Mouse (Mus musculus) forebrain, embryonic 14.5 days (tissue): ENCODE results near the gene Timm23. TPM values are rescaled to one million over a fixed set of nuclear protein-coding genes. Genes with fewer than 3 reads are reported as not detected.

ENCODE experiments used
- ATAC-seq: fragments of 200-750 bp; cut with Nextera tagmentation; 2 replicates; pipeline ENCODE4 v1.8.0; 2017; ENCODE audit warnings: mild to moderate bottlenecking, moderate library complexity
- DNase-seq: peaks from one replicate; pipeline ENCODE4 v3.0.0-alpha.2; 2015; ENCODE audit warnings: low spot score
- H3K27ac ChIP-seq: fragments of 300-500 bp; sonication (generic); 2 replicates; pipeline ENCODE4 v1.5.1; 2014; ENCODE audit warnings: low read depth, mild to moderate bottlenecking, control low read depth, low read length, moderate library complexity
- H3K27me3 ChIP-seq: fragments of 300-500 bp; sonication (generic); replicated peaks from 2 replicates; pipeline ENCODE4 v1.6.1; 2014; ENCODE audit warnings: low read length, control low read depth, mixed read lengths; ENCODE audit not compliant: control insufficient read depth, insufficient read depth
- H3K36me3 ChIP-seq: fragments of 300-500 bp; sonication (generic); 2 replicates; pipeline ENCODE4 v1.6.1; 2014; ENCODE audit warnings: low read length, control low read depth; ENCODE audit not compliant: control insufficient read depth, insufficient read depth
- H3K4me1 ChIP-seq: fragments of 300-500 bp; sonication (generic); 2 replicates; pipeline ENCODE4 v1.6.1; 2014; ENCODE audit warnings: antibody characterized with exemption, low read length, control low read depth; ENCODE audit not compliant: control insufficient read depth, insufficient read depth
- H3K4me2 ChIP-seq: fragments of 300-500 bp; sonication (generic); 2 replicates; pipeline ENCODE4 v1.6.1; 2014; ENCODE audit warnings: mild to moderate bottlenecking, control low read depth, low read length
- H3K4me3 ChIP-seq: fragments of 300-500 bp; sonication (generic); 2 replicates; pipeline ENCODE4 v1.5.1; 2014; ENCODE audit warnings: low read depth, low read length, control low read depth
- H3K9ac ChIP-seq: fragments of 300-500 bp; sonication (generic); 2 replicates; pipeline ENCODE4 v1.6.1; 2014; ENCODE audit warnings: mild to moderate bottlenecking, low read length, control low read depth, moderate library complexity
- H3K9me3 ChIP-seq: fragments of 300-500 bp; sonication (generic); replicated peaks from 2 replicates; pipeline ENCODE4 v1.6.1; 2016; ENCODE audit warnings: low read length, control low read depth, mixed read lengths; ENCODE audit not compliant: control insufficient read depth
- WGBS: fragments of 180-500 bp; shearing (Covaris S2); extraction: QIAGEN DNeasy Blood & Tissue Kit; methylation state at CpG from one replicate; pipeline ENCODE4 v1.1.7; 2014; 5-methylcytosine and 5-hydroxymethylcytosine counted together
- polyA plus RNA-seq: library from polyadenylated mRNA; unstranded; fragments of >200 nt; fragmentation: Nextera tagmentation; extraction: Ambion mirVana; gene quantifications from 2 replicates; pipeline ENCODE4 v1.2.1, GENCODE M21; 2014

Gene Timm23
- polyA plus RNA-seq, 1 experiment from 2014 or later = 290 TPM

GRCm38 (mm10) chr14:32168653-32169231 lies 33.0 kb downstream of the Timm23 start:
- Histone ChIP-seq H3K27me3 (no peaks in the 10 kb centered on the region), H3K36me3 (peaks cover 12% of the 10 kb centered on the region), H3K27ac (no peak overlapping the region), H3K4me3 (no peak overlapping the region), H3K9ac (no peak overlapping the region), H3K4me1 (peaks cover 6% of the 10 kb centered on the region), H3K4me2 (no peak overlapping the region), H3K9me3 (no peaks in the 10 kb centered on the region)
- DNase-seq = no peak
- WGBS = 67% methylated on average over 3 of the region's 3 CpGs
- no peak for ATAC-seq

DNA sequence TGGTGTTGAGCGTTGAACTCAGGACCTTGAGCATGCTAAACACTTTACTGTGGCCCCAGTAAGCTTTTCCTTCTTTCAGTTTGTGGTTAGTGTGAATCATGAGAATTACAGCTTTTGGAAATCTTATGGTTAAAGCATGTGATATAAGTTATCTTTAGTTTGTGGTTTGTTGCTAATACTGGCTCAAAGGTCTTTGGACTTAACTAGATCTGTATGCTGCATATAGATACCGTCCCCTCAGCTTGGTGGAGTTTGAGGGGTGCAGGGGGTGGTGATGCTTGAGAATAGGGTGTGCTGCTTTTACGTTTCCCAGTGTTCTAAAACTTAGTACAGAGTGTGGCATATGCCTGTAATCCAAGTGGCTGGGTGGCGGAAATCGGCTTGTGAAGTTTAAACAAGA lies 34.4 kb downstream of the Timm23 start:
- H3K9me3 ChIP-seq = no peaks in the 10 kb centered on the region
- no peak overlapping the region for H3K27ac ChIP-seq
- no peak overlapping the region for H3K4me2 ChIP-seq
- DNase-seq (no peak), ATAC-seq (no peak)
- peaks cover 3% of the 10 kb centered on the region; the same call in 1 of the 2 replicates for H3K36me3 ChIP-seq
- WGBS = 95% methylated on average over 5 of the region's 5 CpGs
- no peaks in the 10 kb centered on the region for H3K27me3 ChIP-seq
- H3K9ac ChIP-seq = no peak overlapping the region
- H3K4me3 ChIP-seq = no peak overlapping the region
- H3K4me1 ChIP-seq = peaks cover 6% of the 10 kb centered on the region

- H3K9me3 ChIP-seq = no peaks in the 10 kb centered on the region
- no peak overlapping the region for H3K4me2 ChIP-seq
- ATAC-seq (no peak), DNase-seq (no peak)
- 85% methylated on average over 1 of the region's 1 CpGs for WGBS
- no peak overlapping the region for H3K4me3 ChIP-seq
- no peaks in the 10 kb centered on the region for H3K27me3 ChIP-seq
- H3K9ac ChIP-seq = no peak overlapping the region
- H3K27ac ChIP-seq = no peak overlapping the region
- peaks cover 6% of the 10 kb centered on the region for H3K4me1 ChIP-seq
- H3K36me3 ChIP-seq = peaks cover 3% of the 10 kb centered on the region; the same call in 1 of the 2 replicates
Measured at GRCm38 (mm10) chr14:32166840-32167239, 34.9 kb downstream of the Timm23 start.

GRCm38 (mm10) chr14:32166062-32166441 lies 35.6 kb downstream of the Timm23 start:
- no peak for ATAC-seq
- H3K9me3 ChIP-seq = no peaks in the 10 kb centered on the region
- 86% methylated on average over 2 of the region's 2 CpGs for WGBS
- peaks cover under 1% of the 10 kb centered on the region; the same call in 1 of the 2 replicates for H3K36me3 ChIP-seq
- DNase-seq = no peak
- peak overlapping the region; percentile 64; the same call in 1 of the 2 replicates for H3K9ac ChIP-seq
- peak overlapping the region; percentile 97 for H3K4me2 ChIP-seq
- no peak overlapping the region; the same call in 1 of the 2 replicates for H3K4me3 ChIP-seq
- peaks cover 7% of the 10 kb centered on the region for H3K4me1 ChIP-seq
- H3K27ac ChIP-seq = no peak overlapping the region
- H3K27me3 ChIP-seq = no peaks in the 10 kb centered on the region

- DNase-seq (peak; percentile 62), ATAC-seq (peak; percentile 54)
- H3K27me3 ChIP-seq = no peaks in the 10 kb centered on the region
- no peaks in the 10 kb centered on the region for H3K36me3 ChIP-seq
- H3K9ac ChIP-seq = peak overlapping the region; percentile 64
- under 1% methylated on average over 42 of the region's 42 CpGs for WGBS
- H3K27ac ChIP-seq = no peak overlapping the region
- peak overlapping the region; percentile 41 for H3K4me3 ChIP-seq
- H3K4me1 ChIP-seq = peaks cover 13% of the 10 kb centered on the region
- peak overlapping the region; percentile 97 for H3K4me2 ChIP-seq
- H3K9me3 ChIP-seq = no peaks in the 10 kb centered on the region
Measured at GRCm38 (mm10) chr14:32165278-32166061, 36.2 kb downstream of the Timm23 start.

DNA sequence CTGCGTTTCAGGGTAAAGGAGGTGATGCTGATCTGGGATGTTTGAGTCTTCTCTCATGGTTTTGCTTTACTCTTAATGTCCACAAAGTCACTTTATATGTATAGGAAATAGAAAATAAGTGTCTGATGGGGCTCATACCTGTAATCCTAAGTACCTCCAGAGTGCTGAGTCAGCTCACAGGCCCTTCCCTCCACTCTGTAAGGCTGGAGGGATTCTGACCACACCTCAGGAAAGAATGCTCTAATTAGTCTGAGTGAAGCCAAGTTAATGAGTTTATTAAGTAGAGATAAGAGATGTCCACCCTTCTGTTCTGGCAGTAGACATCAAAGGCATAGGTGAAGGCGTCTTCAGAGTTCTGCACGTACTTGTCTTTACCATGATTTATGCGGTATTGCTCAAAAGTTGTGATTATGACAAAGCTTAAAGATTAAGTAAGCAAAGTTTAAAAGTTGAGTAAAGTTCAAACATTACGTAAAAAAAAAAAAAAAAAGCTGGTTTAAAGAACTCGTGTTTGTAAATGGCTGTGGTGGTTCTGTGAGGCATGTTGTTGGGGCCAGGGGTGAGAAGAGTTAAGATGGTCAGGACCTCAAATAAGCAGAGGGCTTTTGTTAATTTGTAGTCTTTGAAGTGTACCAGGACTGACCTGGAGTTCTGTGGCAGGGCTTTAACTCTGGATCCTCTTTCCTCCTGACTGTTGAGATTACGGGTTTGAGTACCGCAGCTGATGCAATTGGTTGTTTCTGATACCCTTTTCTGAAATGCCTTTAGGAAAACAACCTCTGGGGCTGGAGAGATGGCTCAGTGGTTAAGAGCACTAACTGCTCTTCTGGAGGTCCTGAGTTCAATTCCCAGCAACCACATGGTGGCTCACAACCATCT lies 37.3 kb downstream of the Timm23 start:
- no peak overlapping the region for H3K27ac ChIP-seq
- no peak overlapping the region for H3K4me3 ChIP-seq
- no peak for ATAC-seq
- H3K4me1 ChIP-seq = peaks cover 15% of the 10 kb centered on the region
- 84% methylated on average over 8 of the region's 8 CpGs for WGBS
- DNase-seq = no peak
- H3K9me3 ChIP-seq = no peaks in the 10 kb centered on the region
- no peaks in the 10 kb centered on the region for H3K27me3 ChIP-seq
- no peaks in the 10 kb centered on the region for H3K36me3 ChIP-seq
- no peak overlapping the region for H3K9ac ChIP-seq
- H3K4me2 ChIP-seq = no peak overlapping the region; the same call in 1 of the 2 replicates

DNA sequence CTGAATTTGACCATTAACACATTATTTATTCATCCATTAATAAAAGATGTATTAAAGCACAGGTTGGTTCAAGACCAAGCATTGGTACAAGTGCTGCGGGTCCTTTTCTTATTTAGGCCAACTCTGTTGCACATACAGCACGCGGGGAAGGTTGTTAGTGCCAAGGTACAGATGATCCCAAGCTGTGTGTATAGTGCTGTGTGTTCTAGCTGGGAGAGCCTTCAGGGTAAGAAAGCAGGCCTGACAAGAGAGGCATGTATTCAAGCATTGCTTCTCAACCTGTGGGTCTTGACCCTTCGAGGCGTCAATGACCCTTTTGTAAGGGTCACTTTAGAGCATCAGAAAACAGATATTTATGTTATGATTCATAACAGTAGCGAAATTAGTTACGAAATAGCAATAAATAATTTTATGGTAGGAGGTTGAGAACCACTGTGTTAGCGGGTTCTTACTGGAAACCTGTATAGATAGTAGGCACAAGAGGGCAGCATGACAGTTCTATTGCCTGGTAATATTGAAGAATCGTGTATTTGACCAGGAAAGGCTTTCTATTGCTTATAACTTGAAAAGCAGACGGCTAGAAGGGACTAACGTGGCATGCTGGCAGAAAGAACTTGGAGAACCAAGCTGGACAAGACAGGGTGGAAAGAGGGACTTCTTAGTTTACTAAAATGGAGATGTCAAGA lies 38.4 kb downstream of the Timm23 start:
- Histone ChIP-seq H3K4me3 (no peak overlapping the region), H3K4me2 (no peak overlapping the region), H3K27me3 (no peaks in the 10 kb centered on the region), H3K36me3 (no peaks in the 10 kb centered on the region), H3K9ac (no peak overlapping the region), H3K27ac (no peak overlapping the region), H3K9me3 (no peaks in the 10 kb centered on the region), H3K4me1 (peaks cover 19% of the 10 kb centered on the region)
- WGBS = 90% methylated on average over 11 of the region's 11 CpGs
- no peak for ATAC-seq
- DNase-seq = no peak

- H3K4me1 ChIP-seq = peaks cover 19% of the 10 kb centered on the region
- no peak overlapping the region for H3K27ac ChIP-seq
- no peak overlapping the region for H3K9ac ChIP-seq
- no peak for ATAC-seq
- H3K4me3 ChIP-seq = no peak overlapping the region
- DNase-seq = no peak
- H3K9me3 ChIP-seq = no peaks in the 10 kb centered on the region
- H3K36me3 ChIP-seq = no peaks in the 10 kb centered on the region
- H3K27me3 ChIP-seq = no peaks in the 10 kb centered on the region
- no peak overlapping the region for H3K4me2 ChIP-seq
- WGBS = 93% methylated on average over 5 of the region's 5 CpGs
Measured at GRCm38 (mm10) chr14:32162231-32162630, 39.5 kb downstream of the Timm23 start.
